Mouse (Mus musculus): ENCODE results near the gene Rfc5.

DNA sequence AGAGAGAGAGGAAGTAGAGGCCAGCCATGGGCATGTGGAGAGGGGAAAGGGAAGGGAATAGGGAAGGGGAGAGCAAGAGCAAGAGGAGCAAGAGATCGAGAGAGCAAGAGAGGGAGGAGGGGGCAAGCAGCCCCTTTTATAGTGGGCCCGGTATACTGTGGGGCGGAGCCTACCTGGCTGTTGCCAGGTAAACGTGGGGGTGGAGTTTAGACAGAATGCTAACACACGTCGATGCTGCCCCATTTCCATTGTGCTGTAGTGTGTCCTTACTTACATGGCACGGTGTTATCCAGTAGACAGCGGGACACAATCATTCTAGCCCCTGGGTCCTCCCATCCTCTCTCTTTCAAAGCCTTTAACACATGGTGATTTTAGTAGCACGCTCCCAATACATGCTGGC is 10.4 kb upstream of the Rfc5 start:
- TF ChIP-seq CTCF (IDR thresholded peaks at IDR 0.05; ENCODE audit: control insufficient read depth, insufficient read depth, low read length), result no peak
- no peak for TF ChIP-seq POLR2A (IDR thresholded peaks at IDR 0.05; ENCODE audit: borderline replicate concordance, control insufficient read depth, low read depth, low read length)

All from bone marrow, adult 2 months (tissue).